Mouse (Mus musculus) kidney, adult 11 months (tissue): ENCODE data around the gene Gm9780.
"Not testable (repeated sequence)": the region's sequence is repeated elsewhere in the genome, so short reads cannot be mapped to it uniquely, and the experiment has no call there.

Source experiments
- DNase-seq: peaks from one replicate; pipeline ENCODE4 v3.0.0; 2022

The Gm9780 gene

DNA sequence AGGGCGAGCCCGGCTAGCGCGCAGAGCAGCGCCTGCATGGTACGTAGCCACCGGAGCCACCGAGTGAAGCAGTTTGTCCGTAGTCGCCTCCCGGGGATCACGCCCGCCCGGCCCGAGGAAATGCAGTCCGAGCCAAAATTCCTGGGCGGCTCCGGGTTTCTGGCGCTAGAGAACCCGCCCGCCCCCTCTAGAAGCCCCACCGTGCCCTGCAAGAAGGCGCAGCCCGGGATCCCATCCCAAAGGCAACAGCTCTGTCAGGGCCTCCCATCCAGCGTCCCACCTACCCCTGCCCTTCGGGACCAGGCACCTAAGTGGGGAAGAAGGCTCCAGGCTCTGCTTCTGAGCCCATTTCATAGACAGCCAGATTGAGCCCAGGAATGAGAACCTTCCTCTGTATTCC, at the start of gene Gm9780:
TSS of gene Gm9780 (minus strand) at position 101 of the 400 bp plus-strand sequence.
- DNase-seq, result not testable (repeated sequence)

DNA sequence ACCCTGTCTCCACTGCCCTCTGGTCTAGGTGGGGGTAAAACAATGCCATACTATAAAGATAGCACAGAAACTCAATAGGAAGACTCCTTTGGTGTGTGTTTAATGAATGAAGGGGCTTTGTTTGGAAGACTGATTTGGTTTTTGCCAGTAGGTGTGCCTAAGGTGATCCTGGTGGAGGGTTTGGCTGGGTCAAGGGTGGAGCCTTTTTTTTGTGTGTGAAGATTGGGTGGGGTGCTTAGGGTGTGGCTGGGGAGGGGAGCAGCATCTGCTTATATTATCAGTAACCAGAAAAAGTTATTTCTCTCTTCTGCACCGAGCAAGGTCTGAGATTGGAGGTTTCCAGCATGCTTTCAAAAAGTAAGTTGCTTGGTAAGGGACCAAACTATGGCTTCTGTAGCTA, 39.5 kb upstream of the Gm9780 start, which contains the start of gene Cphx3:
TSS of gene Cphx3 (plus strand) at position 301 of the 400 bp plus-strand sequence.
- not testable (repeated sequence) for DNase-seq

DNA sequence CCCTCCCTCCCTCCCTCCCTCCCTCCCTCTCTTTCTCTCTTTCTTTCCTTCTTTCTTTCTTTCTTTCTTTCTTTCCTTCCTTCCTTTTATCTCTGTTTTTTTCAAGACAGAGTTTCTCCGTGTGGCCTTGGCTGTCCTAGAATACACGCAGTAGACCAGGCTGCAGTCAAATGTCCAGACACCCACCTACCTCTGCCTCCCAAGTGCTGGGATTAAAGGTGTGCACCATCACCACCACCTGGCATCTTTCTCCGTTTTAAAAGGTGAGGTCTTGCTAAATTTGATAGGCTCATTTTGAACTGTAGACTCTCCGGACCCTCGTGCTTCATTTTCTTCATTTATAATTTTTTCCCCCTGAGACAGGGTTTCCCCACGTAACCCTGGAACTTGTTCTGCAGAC, 38.7 kb upstream of the Gm9780 start, which contains the start of gene Cphx2:
TSS of gene Cphx2 (plus strand) at position 301 of the 400 bp plus-strand sequence.
- not testable (repeated sequence) for DNase-seq

DNA sequence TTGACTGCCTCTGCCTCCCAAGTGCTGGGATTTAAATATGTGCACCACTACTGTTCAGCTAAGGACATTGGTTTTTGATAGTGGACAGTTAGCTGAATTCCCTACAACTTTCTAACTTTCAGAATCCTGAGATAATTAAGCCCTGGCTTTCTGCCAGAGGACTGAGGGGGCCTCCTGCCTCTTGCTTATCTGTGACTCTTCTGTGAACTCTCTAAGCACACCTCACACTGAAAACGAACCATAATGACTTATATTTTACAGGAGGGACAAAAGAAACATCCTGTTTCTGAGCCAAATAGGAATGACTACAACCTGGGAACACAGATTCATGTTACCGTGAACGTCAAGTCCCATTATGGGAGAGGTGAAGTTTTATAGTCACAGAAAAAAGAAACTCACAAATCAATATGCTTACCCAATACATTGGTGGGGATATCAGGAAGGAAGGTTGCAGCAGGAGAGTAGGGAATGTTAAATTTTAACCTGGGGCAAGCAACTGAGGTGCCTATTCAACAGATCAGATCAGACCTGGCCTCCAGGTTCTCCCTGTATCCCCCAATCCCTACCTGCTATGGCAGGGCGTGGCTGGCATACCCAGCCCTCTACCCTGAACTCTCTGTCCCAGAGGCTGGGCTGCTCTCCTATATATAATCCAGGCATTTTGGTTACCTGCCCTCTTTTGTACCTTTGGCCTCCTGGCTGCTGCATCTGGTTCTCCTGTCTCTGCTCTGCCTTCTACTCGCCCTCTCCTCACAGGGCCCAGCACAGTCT, 34.3 kb upstream of the Gm9780 start:
- DNase-seq, result not testable (repeated sequence)

DNA sequence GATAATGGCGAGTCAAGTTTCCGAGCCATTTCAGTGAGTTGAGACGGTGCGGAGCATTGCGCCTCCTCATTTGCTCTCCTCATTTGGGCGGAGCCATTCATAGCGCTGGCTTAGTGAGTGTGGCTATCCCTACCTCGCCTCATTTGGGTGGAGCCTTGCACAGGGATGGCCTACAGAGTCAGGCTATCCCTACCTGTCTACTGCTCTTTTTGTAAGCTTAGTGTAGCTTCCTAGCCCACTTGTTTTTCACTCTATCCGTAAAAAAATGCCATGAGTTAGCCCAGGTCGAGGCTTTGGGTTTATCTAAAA, 24.8 kb upstream of the Gm9780 start, which contains the start of gene Tmem254c:
TSS of gene Tmem254c (minus strand) at position 31 of the 309 bp plus-strand sequence.
- DNase-seq, result not testable (repeated sequence)

DNA sequence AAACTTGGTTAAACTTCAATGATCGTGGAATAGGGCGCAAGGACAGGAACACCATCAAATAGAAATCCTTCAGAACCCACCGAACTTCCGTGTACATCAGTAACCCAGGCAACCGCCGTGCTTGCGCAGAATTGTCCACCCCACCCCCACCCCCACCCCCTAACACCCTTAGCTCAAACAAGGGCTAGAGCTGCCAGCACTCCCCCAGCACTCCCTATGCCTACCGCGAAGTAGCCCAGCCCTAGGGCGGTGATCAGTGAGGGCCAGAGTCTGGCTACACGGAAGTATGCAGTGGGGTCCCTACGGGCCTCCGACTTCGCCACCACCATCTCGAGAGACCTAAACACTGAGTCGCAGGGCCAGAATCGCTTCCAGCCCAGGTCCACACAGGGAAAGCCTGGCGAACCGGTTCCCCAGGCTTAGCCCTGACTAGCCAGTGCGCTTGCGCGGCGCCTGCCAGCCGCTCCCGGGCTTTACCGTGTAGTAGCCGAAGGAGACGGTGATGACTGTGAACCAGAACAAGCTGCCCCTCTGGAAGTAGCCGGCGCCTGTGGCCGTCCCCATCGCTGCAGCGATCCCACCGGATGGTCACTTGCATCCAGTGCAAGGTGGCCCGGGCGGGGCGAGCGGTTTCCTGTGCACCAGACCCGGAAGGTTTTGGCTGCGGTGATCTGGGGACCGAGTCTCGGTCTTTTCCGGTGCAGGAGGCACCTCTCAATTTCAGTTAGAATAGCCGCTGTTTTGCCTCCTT, 24.2 kb upstream of the Gm9780 start:
- DNase-seq, result not testable (repeated sequence)

DNA sequence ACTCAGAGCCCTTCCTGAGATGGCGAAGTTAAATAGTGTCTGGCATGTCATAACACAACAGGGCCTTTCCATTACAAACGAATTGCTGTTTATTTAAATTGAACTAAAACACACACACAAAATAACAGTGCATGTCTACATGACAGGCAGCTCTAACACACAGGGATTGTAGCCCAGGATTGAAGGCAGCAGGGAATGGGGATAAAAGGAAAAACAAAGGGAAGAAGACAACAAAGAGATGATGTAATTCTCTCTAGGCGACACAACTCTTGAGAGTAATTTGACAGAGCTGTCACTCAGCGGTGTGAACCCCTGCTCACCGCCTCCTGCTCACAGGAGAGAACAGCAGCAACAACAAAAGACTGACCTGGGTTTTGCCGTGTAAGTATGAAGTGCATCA, 16.9 kb upstream of the Gm9780 start:
- not testable (repeated sequence) for DNase-seq

DNA sequence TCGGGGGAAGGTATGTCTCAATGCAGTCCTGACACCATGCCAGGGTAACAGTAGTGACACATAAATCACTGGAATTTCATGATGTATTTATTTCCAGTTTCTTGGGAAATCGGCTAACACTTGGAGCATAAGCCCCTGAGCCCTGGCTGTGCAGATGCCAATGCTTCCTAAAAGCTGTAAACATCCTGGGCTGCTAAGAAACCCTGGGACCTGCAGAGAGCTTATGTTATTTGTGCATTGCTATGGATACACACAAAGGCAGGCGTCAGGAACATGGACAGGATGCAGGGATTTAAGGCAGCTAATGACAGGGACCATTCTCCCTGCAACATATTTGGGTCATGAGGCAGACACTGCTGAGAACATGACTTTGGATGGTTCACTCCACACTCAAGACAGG, 15.7 kb upstream of the Gm9780 start:
- not testable (repeated sequence) for DNase-seq

DNA sequence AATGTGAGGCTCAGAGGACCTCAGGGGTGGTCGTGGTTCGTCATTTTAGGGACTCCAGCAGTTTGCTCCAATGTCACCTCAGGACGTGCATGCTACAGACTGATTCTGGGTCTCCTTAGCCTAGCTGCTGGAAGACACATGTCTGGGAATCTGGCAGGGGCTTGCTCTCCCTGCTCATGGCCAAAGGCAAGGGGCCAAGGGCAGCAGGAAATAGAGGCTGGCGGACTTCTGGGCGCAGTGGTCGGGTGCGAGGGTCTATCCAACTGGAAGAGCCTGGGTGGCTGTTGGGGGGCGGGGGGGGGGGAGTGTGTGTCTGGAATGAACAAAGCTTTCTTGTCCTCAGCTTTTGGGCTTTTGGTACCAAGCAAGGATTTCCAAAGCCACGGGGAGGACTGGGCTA, 6.3 kb upstream of the Gm9780 start:
- not testable (repeated sequence) for DNase-seq

DNA sequence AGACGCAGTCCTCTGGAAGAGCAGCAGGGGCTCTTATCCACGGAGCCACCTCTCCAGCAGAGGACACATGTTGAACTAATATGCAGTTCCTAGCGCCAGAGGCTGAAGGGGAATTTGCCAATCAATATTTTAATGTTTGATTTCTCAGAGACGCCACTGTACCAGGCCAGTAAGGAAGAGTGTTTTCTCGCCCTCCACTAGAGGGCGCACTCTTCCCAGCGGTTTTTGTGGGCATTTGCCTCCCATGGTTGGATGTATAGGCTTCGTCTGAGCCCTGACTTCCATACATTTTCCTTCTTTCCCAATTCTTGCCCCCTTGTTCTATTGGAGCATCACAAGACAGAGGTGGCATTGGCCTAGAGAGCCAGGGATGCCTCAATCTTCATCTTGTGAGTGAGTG, 4.5 kb upstream of the Gm9780 start:
- DNase-seq, result not testable (repeated sequence)

DNA sequence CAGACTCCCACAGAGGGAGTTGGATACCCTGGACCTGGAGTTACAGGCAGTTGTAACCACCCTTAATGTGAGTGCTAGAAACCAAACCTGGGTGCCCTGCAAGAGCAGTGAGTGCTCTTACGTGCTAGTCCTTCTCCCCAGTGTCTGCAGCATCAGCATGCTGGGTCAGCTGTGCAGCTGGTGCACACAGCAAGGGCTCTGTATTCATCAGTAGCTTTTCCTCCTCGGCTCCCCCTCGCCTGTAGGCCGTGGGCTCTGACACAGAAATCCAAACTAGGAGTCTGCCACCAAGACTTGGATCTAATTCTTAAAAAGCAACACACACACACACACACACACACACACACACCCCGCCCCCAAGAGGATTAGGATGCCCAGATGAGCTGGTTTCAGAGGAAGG, 2.5 kb upstream of the Gm9780 start:
- not testable (repeated sequence) for DNase-seq

DNA sequence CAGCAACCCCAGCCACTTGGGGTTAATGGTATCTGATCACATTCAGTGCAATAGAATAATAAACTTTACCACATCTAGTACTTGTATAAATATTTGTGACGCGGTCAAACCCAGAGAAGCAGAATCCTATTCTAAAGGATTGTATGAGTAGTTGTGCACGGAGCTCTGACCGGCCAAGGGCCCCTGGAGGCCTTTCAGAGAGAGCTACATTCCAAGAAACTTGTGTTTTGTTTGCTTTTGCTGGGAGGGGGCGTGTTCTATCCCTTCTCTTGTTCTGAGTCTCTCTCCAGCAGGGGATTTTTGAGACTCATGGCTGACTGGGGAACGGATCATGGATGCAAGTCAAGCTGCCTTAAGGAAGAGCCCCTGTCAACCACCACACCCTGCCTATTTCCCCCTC, 7.1 kb downstream of the Gm9780 start:
- not testable (repeated sequence) for DNase-seq

DNA sequence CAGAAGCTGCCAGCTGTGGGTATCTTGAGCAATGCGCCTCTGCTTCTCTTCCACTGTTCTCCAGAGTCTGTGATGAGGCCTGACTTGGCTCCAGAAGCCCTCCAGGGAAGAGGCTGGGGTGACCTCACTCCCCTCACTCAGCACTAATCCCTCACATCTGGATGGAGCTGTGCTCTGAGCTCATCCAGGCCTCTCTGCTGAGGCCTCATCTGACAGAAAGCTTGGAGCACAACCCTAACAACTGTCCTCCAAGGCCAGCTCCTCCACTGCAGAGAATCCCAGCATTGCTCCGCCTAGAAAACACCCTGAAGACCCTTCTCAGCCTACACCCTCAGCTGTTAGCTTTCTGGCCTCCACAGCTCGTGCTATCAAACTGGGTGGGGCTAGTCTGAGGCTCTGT, 8.1 kb downstream of the Gm9780 start:
- DNase-seq, result not testable (repeated sequence)

DNA sequence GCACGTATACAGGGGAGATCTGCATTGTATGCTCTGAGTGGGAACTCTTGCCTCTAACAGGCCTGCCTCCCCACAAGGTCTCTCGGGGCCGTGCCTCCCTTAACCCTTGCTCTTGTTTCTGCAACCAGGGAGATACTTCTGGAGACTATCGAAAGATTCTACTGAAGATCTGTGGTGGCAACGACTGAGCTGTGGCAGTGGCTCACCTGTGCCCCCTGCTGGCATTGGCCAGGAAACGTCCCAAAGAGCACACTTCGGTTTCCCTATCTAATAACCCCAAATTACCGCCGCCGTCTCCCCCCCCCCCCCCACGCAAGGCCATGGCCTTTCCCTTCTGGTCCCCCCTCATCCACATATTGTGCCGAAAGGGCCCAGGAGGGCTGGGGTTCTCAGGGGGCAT, 16.9 kb downstream of the Gm9780 start:
- not testable (repeated sequence) for DNase-seq

DNA sequence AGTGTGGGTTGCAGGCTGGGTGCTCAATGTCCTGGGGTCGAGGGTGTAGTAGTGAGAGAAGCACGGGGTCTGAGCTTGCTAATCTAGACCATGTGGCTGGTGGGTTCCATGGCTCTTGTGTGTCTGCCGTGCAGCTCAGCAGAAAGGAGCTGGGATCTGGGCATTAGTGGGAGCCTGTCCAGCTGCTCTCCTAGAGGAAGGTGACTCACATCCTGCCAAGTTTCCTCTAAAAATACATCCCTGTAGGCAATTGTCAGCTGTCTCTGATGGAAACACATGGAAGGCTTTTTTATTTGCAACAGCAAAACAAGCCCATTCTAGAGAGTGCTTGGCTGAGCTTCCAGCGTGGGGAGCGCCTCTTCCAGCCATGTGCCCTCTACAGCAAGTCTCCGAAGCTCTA, 19.7 kb downstream of the Gm9780 start:
- DNase-seq, result not testable (repeated sequence)

DNA sequence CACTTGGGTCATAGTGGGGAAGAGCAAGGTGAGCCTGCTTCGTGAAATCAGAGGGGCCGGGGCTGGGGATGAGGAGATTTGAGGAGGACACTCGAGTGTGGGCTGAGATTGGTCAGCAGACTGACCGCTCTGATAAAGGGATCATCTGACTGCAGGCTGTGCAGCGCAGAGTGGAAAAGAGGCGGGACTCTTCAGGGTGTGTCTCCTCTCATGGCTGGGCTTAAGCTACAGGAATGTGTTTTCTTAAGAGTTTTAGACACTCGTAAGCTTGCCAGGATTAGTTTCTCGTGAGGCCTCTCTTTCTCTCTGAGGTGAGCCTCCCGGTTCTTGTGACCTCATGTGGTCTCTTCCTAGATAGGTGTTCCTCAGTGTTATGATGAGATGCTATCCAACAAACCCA, 21.0 kb downstream of the Gm9780 start:
- DNase-seq, result not testable (repeated sequence)

DNA sequence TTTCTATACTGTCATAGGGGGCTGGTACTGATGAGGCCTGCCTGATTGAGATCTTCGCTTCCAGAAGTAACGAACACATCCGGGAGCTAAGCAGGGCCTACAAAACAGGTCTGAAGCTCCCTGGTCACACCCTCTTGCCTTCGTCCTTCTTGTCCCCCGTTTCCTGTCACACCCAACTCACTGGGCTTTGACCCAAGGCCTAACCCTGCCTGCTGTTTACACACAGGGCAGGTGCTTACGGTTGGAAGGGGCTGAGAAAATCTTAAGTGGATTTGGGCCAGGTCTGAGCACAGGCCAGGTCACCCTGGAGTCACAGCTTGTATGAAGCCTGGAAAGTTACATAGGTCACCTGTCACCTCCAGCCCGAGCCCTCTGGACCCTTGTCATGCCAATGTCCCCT, 26.1 kb downstream of the Gm9780 start:
- not testable (repeated sequence) for DNase-seq

DNA sequence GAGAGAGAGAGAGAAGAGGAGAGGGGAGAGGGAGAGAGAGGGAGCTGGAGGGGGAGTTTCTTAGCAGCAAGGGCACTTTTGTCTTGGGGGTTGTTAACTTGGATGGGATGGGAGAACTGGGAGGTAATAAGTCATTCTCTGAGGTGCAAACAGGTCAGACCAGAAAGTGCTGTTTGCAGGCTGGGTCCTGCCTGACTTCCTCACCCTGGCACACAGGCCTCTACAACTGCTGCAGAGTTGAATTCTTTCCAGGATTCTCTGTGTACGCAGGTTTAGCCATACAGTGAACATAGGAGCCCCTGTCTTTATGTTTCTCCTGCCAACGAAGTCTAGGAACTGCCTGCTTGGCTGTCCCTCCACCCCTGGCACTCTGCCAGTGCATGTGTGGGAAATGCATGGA, 35.0 kb downstream of the Gm9780 start:
- not testable (repeated sequence) for DNase-seq

DNA sequence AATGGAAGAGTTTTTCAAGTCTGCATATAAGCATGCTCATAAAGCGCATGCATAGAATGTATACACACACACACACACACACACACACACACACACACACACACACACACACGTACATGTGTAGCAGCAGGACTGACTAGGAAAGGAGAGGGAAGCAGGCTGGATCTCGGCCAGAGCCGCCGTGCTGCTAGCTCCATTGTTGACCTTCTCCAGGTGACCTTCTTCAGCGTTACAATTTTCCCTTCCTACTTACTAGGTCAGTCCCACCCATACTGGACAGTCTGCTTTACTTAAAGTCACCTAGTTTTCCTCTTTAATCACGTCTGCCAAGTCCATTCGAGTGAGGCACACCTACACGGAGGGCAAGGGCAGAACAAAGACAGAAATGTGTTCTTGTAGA, 60.6 kb downstream of the Gm9780 start:
- DNase-seq, result peak; percentile 19

DNA sequence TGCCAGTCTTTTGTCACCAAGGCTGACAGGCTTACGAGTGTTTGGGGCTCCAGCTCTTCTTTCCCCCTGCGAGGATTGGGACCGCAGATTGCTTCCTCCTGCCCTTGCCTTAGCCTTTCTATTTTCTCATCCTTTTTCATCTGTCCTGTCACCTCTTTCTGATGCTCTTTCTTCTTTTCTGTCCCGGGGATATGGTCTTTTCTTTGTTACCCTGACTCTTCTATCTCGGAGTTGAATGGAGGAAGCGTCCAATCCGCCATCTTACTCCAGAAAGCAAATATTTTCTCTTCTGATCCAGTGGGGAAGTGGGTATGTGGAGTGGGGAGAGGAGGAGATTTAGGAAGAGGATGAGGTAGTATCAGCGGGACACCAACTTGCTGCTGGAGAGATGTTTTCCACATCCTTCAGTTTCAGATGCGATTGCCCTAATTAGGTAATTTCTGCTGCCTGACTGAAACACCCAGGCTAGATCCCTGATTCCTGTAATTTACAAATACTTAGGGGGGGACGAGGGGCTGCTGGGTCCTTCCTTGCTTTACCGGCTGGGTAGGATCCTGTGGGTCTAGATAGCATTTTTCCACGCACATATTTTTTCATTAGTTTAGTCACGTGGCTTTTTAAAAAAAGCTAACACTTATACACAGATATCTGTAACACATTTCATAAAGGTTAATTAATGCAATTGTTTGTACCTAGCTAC, 63.1 kb downstream of the Gm9780 start:
- not testable (repeated sequence) for DNase-seq

DNA sequence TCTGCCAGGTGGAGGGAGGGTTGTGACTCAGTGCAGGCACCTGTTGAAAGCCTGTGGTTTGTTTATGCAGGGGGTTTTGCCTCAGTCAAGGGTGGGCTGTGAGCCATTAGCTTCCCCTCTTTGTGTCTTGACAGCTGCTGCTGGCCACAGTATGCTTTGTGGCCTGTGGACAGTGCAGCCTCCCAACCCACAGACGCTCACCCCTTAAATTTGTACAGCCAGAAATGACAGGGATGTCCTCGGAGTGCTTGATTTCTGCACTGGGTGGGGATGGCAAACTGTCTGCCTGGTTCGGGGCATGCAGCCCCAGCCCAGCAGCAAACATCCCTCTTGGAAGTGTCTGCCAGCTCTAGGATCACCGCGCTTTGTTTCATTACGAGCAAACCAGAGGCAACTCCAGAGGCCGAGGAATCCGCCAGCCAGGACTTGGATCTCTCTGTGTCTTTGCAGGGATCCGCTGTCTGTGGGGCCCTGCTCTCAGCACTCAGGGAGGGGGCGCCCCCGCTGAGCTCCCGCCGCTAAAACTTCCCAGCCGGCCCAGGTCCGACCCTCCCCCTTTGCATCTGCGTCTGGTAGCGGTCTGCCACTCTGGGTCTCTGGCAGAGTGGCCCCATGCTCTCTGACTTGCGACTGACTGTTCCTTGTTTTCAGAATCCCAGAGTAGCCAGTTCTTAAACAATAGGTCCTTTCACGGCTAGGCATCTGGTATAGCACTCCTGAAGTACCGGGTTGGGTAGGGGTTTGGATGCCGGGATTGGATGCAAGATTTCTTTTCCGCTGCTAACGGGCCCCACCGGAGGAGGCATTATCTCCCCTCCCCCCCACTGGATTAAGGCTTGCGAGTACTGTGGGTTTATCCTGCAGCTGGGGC, 63.9 kb downstream of the Gm9780 start, which contains the start of gene Duxbl1:
TSS of gene Duxbl1 (plus strand) at position 207 of the 871 bp plus-strand sequence.
- DNase-seq, result not testable (repeated sequence)
